Comparison of ENCODE assay signal across 8 mouse cellular contexts in genomic region chr9:4309351-4310085, GRCm38 (mm10). TPM values are rescaled to one million over a fixed set of nuclear protein-coding genes. Genes with fewer than 3 reads are reported as not detected.
DNase-seq lines count a peak whose midpoint lies in the region; ATAC-seq and TF ChIP-seq lines count a peak whose summit lies in the region.

Gene Aasdhppt (minus strand): TSS chr9:4309471.
Gene Kbtbd3 (plus strand): TSS chr9:4309833.

- peak within 1 kb of the TSS; percentile 81 for H3K9ac ChIP-seq in heart, embryonic 15.5 days
- H3K9ac ChIP-seq in liver, embryonic 14.5 days (replicated peaks) = peak within 1 kb of the TSS; percentile 87
- peak within 1 kb of the TSS; percentile 76 for H3K9ac ChIP-seq in neural tube, embryonic 11.5 days (ENCODE audit: low read length)
- peak within 1 kb of the TSS; percentile 74 for H3K9ac ChIP-seq in stomach, postnatal 0 days (ENCODE audit: low read length)

- peak; percentile 27; the same call in 1 of the 2 replicates for TF ChIP-seq CTCF in liver, embryonic 14.5 days (IDR thresholded peaks at IDR 0.05; ENCODE audit: low read depth)
- no peak for TF ChIP-seq CTCF in stomach, postnatal 0 days (IDR thresholded peaks at IDR 0.05; ENCODE audit: low read depth)

- H3K4me1 ChIP-seq in forebrain, embryonic 10.5 days = peaks cover 20% of the 10 kb centered on the region
- peaks cover 19% of the 10 kb centered on the region for H3K4me1 ChIP-seq in heart, embryonic 15.5 days (replicated peaks)
- H3K4me1 ChIP-seq in liver, embryonic 14.5 days (replicated peaks; ENCODE audit: control insufficient read depth in 2 of 2, insufficient read depth in 2 of 2, low read length in 1 of 2) = peaks cover 7 to 10% of the 10 kb centered on the region in 2 experiments
- H3K4me1 ChIP-seq in neural tube, embryonic 11.5 days (ENCODE audit: control insufficient read depth, insufficient read depth, low read length) = no peaks in the 10 kb centered on the region
- H3K4me1 ChIP-seq in stomach, postnatal 0 days (replicated peaks; ENCODE audit: control insufficient read depth, insufficient read depth) = no peaks in the 10 kb centered on the region

- ATAC-seq in heart, embryonic 15.5 days (replicated peaks; ENCODE audit: insufficient number of reproducible peaks, insufficient read depth, low FRiP score, low read depth) = peak; percentile 99
- peak; percentile 93 for ATAC-seq in liver, embryonic 14.5 days (ENCODE audit: insufficient read depth)
- ATAC-seq in neural tube, embryonic 11.5 days (ENCODE audit: insufficient read depth, low FRiP score, low TSS enrichment) = peak; percentile 97
- peak; percentile 99 for ATAC-seq in stomach, postnatal 0 days (ENCODE audit: low FRiP score, low TSS enrichment)

- peak within 1 kb of the TSS; percentile 82 for H3K4me2 ChIP-seq in heart, embryonic 15.5 days
- peak within 1 kb of the TSS; percentile 91 for H3K4me2 ChIP-seq in liver, embryonic 14.5 days (ENCODE audit: low read depth)
- H3K4me2 ChIP-seq in neural tube, embryonic 11.5 days (ENCODE audit: low read depth) = peak within 1 kb of the TSS; percentile 69
- peak within 1 kb of the TSS; percentile 77 for H3K4me2 ChIP-seq in stomach, postnatal 0 days (replicated peaks; ENCODE audit: low read depth)

- 0 out of 2 replicates have a peak, but pooled peaks have one; percentile 12 for TF ChIP-seq EP300 in liver, embryonic 14.5 days (IDR thresholded peaks at IDR 0.05; ENCODE audit: low read depth)
- TF ChIP-seq EP300 in stomach, postnatal 0 days (optimal IDR thresholded peaks at IDR 0.05) = no peak

- no peaks in the 10 kb centered on the region for H3K27me3 ChIP-seq in forebrain, embryonic 10.5 days (ENCODE audit: poor library complexity, severe bottlenecking)
- no peaks in the 10 kb centered on the region for H3K27me3 ChIP-seq in heart, embryonic 15.5 days
- no peaks in the 10 kb centered on the region for H3K27me3 ChIP-seq in liver, embryonic 14.5 days (ENCODE audit: control insufficient read depth, insufficient read depth, low read length)
- H3K27me3 ChIP-seq in neural tube, embryonic 11.5 days (ENCODE audit: control insufficient read depth, insufficient read depth, low read length) = no peaks in the 10 kb centered on the region
- no peaks in the 10 kb centered on the region for H3K27me3 ChIP-seq in stomach, postnatal 0 days (ENCODE audit: control insufficient read depth, insufficient read depth, low read length)

- H3K4me3 ChIP-seq in forebrain, embryonic 10.5 days = peak within 1 kb of the TSS; percentile 73
- H3K4me3 ChIP-seq in heart, embryonic 15.5 days = peak within 1 kb of the TSS; percentile 89
- H3K4me3 ChIP-seq in liver, embryonic 14.5 days (ENCODE audit: insufficient read depth in 1 of 2, low read depth in 2 of 2, low read length in 2 of 2) = peak within 1 kb of the TSS; percentile 74 to 78
- H3K4me3 ChIP-seq in neural tube, embryonic 11.5 days (ENCODE audit: low read depth, low read length) = peak within 1 kb of the TSS; percentile 55
- H3K4me3 ChIP-seq in stomach, postnatal 0 days (ENCODE audit: low read depth, low read length) = peak within 1 kb of the TSS; percentile 61

- H3K9me3 ChIP-seq in forebrain, embryonic 10.5 days = no peaks in the 10 kb centered on the region
- no peaks in the 10 kb centered on the region for H3K9me3 ChIP-seq in heart, embryonic 15.5 days (replicated peaks)
- no peaks in the 10 kb centered on the region for H3K9me3 ChIP-seq in liver, embryonic 14.5 days (ENCODE audit: control insufficient read depth, low read length)
- no peaks in the 10 kb centered on the region for H3K9me3 ChIP-seq in neural tube, embryonic 11.5 days (ENCODE audit: control insufficient read depth, low read length)
- no peaks in the 10 kb centered on the region for H3K9me3 ChIP-seq in stomach, postnatal 0 days (ENCODE audit: control insufficient read depth, low read length)

- H3K36me3 ChIP-seq in forebrain, embryonic 10.5 days (replicated peaks) = peaks cover 2% of the 10 kb centered on the region; the same call in 1 of the 2 replicates
- H3K36me3 ChIP-seq in heart, embryonic 15.5 days = peaks cover 4% of the 10 kb centered on the region; the same call in 1 of the 2 replicates
- H3K36me3 ChIP-seq in liver, embryonic 14.5 days (replicated peaks; ENCODE audit: control insufficient read depth, insufficient read depth, low read depth) = no peaks in the 10 kb centered on the region
- no peaks in the 10 kb centered on the region for H3K36me3 ChIP-seq in neural tube, embryonic 11.5 days (ENCODE audit: control insufficient read depth, insufficient read depth, low read length)
- no peaks in the 10 kb centered on the region for H3K36me3 ChIP-seq in stomach, postnatal 0 days (ENCODE audit: control insufficient read depth, insufficient read depth, low read length)

- H3K27ac ChIP-seq in forebrain, embryonic 10.5 days = peak within 1 kb of the TSS; percentile 95
- peak within 1 kb of the TSS; percentile 94 for H3K27ac ChIP-seq in heart, embryonic 15.5 days
- H3K27ac ChIP-seq in liver, embryonic 14.5 days = peak within 1 kb of the TSS; percentile 87
- peak within 1 kb of the TSS; percentile 84 for H3K27ac ChIP-seq in neural tube, embryonic 11.5 days (ENCODE audit: low read depth, low read length)
- peak within 1 kb of the TSS; percentile 91 for H3K27ac ChIP-seq in stomach, postnatal 0 days (replicated peaks)

- WGBS in forebrain, embryonic 10.5 days = under 1% methylated on average over 53 of the region's 53 CpGs
- under 1% methylated on average over 53 of the region's 53 CpGs for WGBS in heart, embryonic 15.5 days
- WGBS in liver, embryonic 14.5 days (ENCODE audit: insufficient replicate concordance) = under 1% methylated on average over 53 of the region's 53 CpGs
- under 1% methylated on average over 51 of the region's 53 CpGs for WGBS in neural tube, embryonic 11.5 days
- WGBS in stomach, postnatal 0 days = under 1% methylated on average over 53 of the region's 53 CpGs

- peak; percentile 98 to 99 for DNase-seq in CD8-positive naive resting alpha-beta T cell, adult 2 months (ENCODE audit: low read depth in 2 of 2, low spot score in 2 of 2)
- DNase-seq in c-Kit-positive CD71-negative TER-119-negative erythroid progenitor cells, embryonic 14.5 days (ENCODE audit: low read depth) = peak; percentile 99
- peak; percentile 98 for DNase-seq in forebrain, embryonic 10.5 days (ENCODE audit: extremely low spot score, low spot score)
- DNase-seq in kidney, postnatal 25 days = peak; percentile 99 to 100
- DNase-seq in liver, embryonic 14.5 days (ENCODE audit: low read depth in 3 of 3, low spot score in 3 of 3) = peak; percentile 99 to 100 (median 99)
- peak; percentile 99 for DNase-seq in neural tube, embryonic 11.5 days (ENCODE audit: low spot score)
- DNase-seq in stomach, postnatal 0 days (ENCODE audit: low spot score) = peak; percentile 100

RNA-seq across cellular contexts. Expression of gene Aasdhppt, which starts in this region (rescaled TPM):
- 30.7 and 32.0 TPM in 2 replicates for polyA plus RNA-seq in forebrain, embryonic 10.5 days (2016; fragmentation: Nextera tagmentation; extraction: Ambion mirVana)
- 22.5 and 27.9 TPM in 2 replicates for polyA plus RNA-seq in heart, embryonic 15.5 days (2015; fragmentation: Nextera tagmentation; extraction: Ambion mirVana)
- 2.7 and 4.2 TPM in 2 replicates for polyA plus RNA-seq in liver, embryonic 14.5 days (2012; rRNA removed)
- polyA plus RNA-seq in liver, embryonic 14.5 days (2014; fragmentation: Nextera tagmentation; extraction: Ambion mirVana) = 15.9 and 16.9 TPM in 2 replicates
- 32.8 and 33.1 TPM in 2 replicates for polyA plus RNA-seq in neural tube, embryonic 11.5 days (2014; fragmentation: Nextera tagmentation; extraction: Ambion mirVana)
- 28.5 and 29.9 TPM in 2 replicates for polyA plus RNA-seq in stomach, postnatal 0 days (2015; fragmentation: Nextera tagmentation; extraction: Ambion mirVana)

RNA-seq across cellular contexts. Expression of gene Kbtbd3, which starts in this region (rescaled TPM):
- polyA plus RNA-seq in forebrain, embryonic 10.5 days (2016; fragmentation: Nextera tagmentation; extraction: Ambion mirVana) = 6.0 and 6.1 TPM in 2 replicates
- 8.3 and 10.5 TPM in 2 replicates for polyA plus RNA-seq in heart, embryonic 15.5 days (2015; fragmentation: Nextera tagmentation; extraction: Ambion mirVana)
- polyA plus RNA-seq in liver, embryonic 14.5 days (2012; rRNA removed) = 0.70 and 1.2 TPM in 2 replicates
- 2.7 and 3.4 TPM in 2 replicates for polyA plus RNA-seq in liver, embryonic 14.5 days (2014; fragmentation: Nextera tagmentation; extraction: Ambion mirVana)
- 6.6 and 7.6 TPM in 2 replicates for polyA plus RNA-seq in neural tube, embryonic 11.5 days (2014; fragmentation: Nextera tagmentation; extraction: Ambion mirVana)
- 7.9 and 8.9 TPM in 2 replicates for polyA plus RNA-seq in stomach, postnatal 0 days (2015; fragmentation: Nextera tagmentation; extraction: Ambion mirVana)

Comparison
In these comparisons a context has a peak if more than half of its experiments do, and no peak if none do; other contexts are left out.
1. Peak in every context shown above with its lines: DNase-seq, ATAC-seq, H3K4me3 ChIP-seq and H3K27ac ChIP-seq.